8 mouse cellular contexts compared by ENCODE assay signal in genomic region chr5:125461868-125462445, GRCm38 (mm10). TPM values are rescaled to one million over a fixed set of nuclear protein-coding genes. Genes with fewer than 3 reads are reported as not detected.
DNase-seq lines count a peak whose midpoint lies in the region; ATAC-seq and TF ChIP-seq lines count a peak whose summit lies in the region.

No protein-coding gene starts in this region.

- whole genome bisulfite sequencing in heart, embryonic 10.5 days: 42% methylated on average over 10 of the region's 10 CpGs
- WGBS in neural tube, embryonic 15.5 days: 60% methylated on average over 10 of the region's 10 CpGs

- peak; percentile 55 for TF ChIP-seq CTCF in ES-Bruce4 (IDR thresholded peaks at IDR 0.05; ENCODE audit: low read depth, low read length)

- no peaks in the 10 kb centered on the region for H3K27me3 ChIP-seq in heart, embryonic 10.5 days (ENCODE audit: insufficient read depth, poor library complexity, severe bottlenecking)
- no peaks in the 10 kb centered on the region for H3K27me3 ChIP-seq in ES-Bruce4 (ENCODE audit: control insufficient read depth, insufficient read depth, low read length, poor library complexity, severe bottlenecking)
- no peaks in the 10 kb centered on the region for H3K27me3 ChIP-seq in megakaryocyte, embryonic 14.5 days (replicated peaks)
- H3K27me3 ChIP-seq in neural tube, embryonic 15.5 days (replicated peaks): no peaks in the 10 kb centered on the region

- H3K27ac ChIP-seq in heart, embryonic 10.5 days: no peak overlapping the region
- no peak overlapping the region for H3K27ac ChIP-seq in ES-Bruce4 (ENCODE audit: insufficient read depth, low read length)
- H3K27ac ChIP-seq in neural tube, embryonic 15.5 days (replicated peaks): no peak overlapping the region

- no peaks in the 10 kb centered on the region; the same call in 1 of the 2 replicates for H3K36me3 ChIP-seq in heart, embryonic 10.5 days
- H3K36me3 ChIP-seq in ES-Bruce4 (ENCODE audit: control insufficient read depth, insufficient read depth, low read length, poor library complexity, severe bottlenecking): no peaks in the 10 kb centered on the region
- peaks cover 14% of the 10 kb centered on the region for H3K36me3 ChIP-seq in megakaryocyte, embryonic 14.5 days (replicated peaks; ENCODE audit: low read length)
- no peaks in the 10 kb centered on the region for H3K36me3 ChIP-seq in neural tube, embryonic 15.5 days

- no peaks in the 10 kb centered on the region for H3K9me3 ChIP-seq in heart, embryonic 10.5 days
- H3K9me3 ChIP-seq in ES-Bruce4 (replicated peaks; ENCODE audit: control insufficient read depth, insufficient read depth, low read length, poor library complexity, severe bottlenecking): no peaks in the 10 kb centered on the region
- no peaks in the 10 kb centered on the region for H3K9me3 ChIP-seq in megakaryocyte, embryonic 14.5 days
- H3K9me3 ChIP-seq in neural tube, embryonic 15.5 days (replicated peaks): no peaks in the 10 kb centered on the region

- peak; percentile 57 to 67 for DNase-seq in heart, adult 18-20 months
- DNase-seq in heart, embryonic 10.5 days (ENCODE audit: low spot score): no peak
- DNase-seq in kidney, postnatal 10 days: peak; percentile 73
- peak; percentile 68 for DNase-seq in thymus, postnatal 0 days (ENCODE audit: low spot score)

- H3K4me3 ChIP-seq in heart, embryonic 10.5 days: no peak overlapping the region
- H3K4me3 ChIP-seq in ES-Bruce4 (ENCODE audit: low read depth, low read length): no peak overlapping the region
- H3K4me3 ChIP-seq in megakaryocyte, embryonic 14.5 days (replicated peaks): peak overlapping the region; percentile 84
- no peak overlapping the region for H3K4me3 ChIP-seq in neural tube, embryonic 15.5 days (replicated peaks)

- TF ChIP-seq POLR2A in ES-Bruce4 (IDR thresholded peaks at IDR 0.05; ENCODE audit: insufficient read depth, low read length): no peak

- peaks cover 11% of the 10 kb centered on the region for H3K4me1 ChIP-seq in heart, embryonic 10.5 days
- peaks cover 3% of the 10 kb centered on the region for H3K4me1 ChIP-seq in ES-Bruce4 (ENCODE audit: control insufficient read depth, insufficient read depth, low read length)
- H3K4me1 ChIP-seq in megakaryocyte, embryonic 14.5 days: peaks cover 62% of the 10 kb centered on the region
- H3K4me1 ChIP-seq in neural tube, embryonic 15.5 days: peaks cover 10% of the 10 kb centered on the region

- TF ChIP-seq EP300 in ES-Bruce4 (IDR thresholded peaks at IDR 0.05; ENCODE audit: insufficient read depth, low read depth, low read length): no peak

- peak; percentile 76 for ATAC-seq in common myeloid progenitor, adult 5-6 weeks (replicated peaks; ENCODE audit: low read depth, poor library complexity, severe bottlenecking)
- no peak for ATAC-seq in neural tube, embryonic 15.5 days (ENCODE audit: low FRiP score)

- H3K4me2 ChIP-seq in neural tube, embryonic 15.5 days: no peak overlapping the region

- H3K9ac ChIP-seq in ES-Bruce4 (ENCODE audit: low read depth, poor library complexity, severe bottlenecking): no peak overlapping the region
- H3K9ac ChIP-seq in neural tube, embryonic 15.5 days (replicated peaks): no peak overlapping the region

RNA-seq across cellular contexts. Expression of gene Aacs, which starts 13.7 kb away (rescaled TPM):
- 1 to 10 TPM; 4.9 to 9.9 TPM for total RNA-seq in heart, adult 18-20 months (2021)
- polyA plus RNA-seq in heart, embryonic 10.5 days (2016; fragmentation: Nextera tagmentation; extraction: Ambion mirVana): 24.2 and 30.1 TPM in 2 replicates
- 23.2 and 26.3 TPM in 2 replicates for polyA plus RNA-seq in ES-Bruce4 (2011; ENCODE audit: insufficient read depth, insufficient read length, low read depth, missing spikeins)
- total RNA-seq in common myeloid progenitor, adult 5-6 weeks (2017): 8.1 and 10.8 TPM in 2 replicates
- polyA plus RNA-seq in megakaryocyte, embryonic 14.5 days (2012; ENCODE audit: insufficient read depth, low replicate concordance): 55.1 and 59.7 TPM in 2 replicates
- polyA plus RNA-seq in thymus, postnatal 0 days (2015; fragmentation: Nextera tagmentation; extraction: Ambion mirVana): 31.3 and 32.7 TPM in 2 replicates
- polyA plus RNA-seq in neural tube, embryonic 15.5 days (2015; fragmentation: Nextera tagmentation; extraction: Ambion mirVana): 92.1 and 103 TPM in 2 replicates

RNA-seq across cellular contexts. Expression of gene Bri3bp, which starts 20.6 kb away (rescaled TPM):
- 10 to 100 TPM; 50.9 to 54.5 TPM for total RNA-seq in heart, adult 18-20 months (2021)
- 45.6 and 52.9 TPM in 2 replicates for polyA plus RNA-seq in heart, embryonic 10.5 days (2016; fragmentation: Nextera tagmentation; extraction: Ambion mirVana)
- 43.8 and 45.8 TPM in 2 replicates for polyA plus RNA-seq in ES-Bruce4 (2011; ENCODE audit: insufficient read depth, insufficient read length, low read depth, missing spikeins)
- total RNA-seq in common myeloid progenitor, adult 5-6 weeks (2017): 32.7 and 32.8 TPM in 2 replicates
- polyA plus RNA-seq in megakaryocyte, embryonic 14.5 days (2012; ENCODE audit: insufficient read depth, low replicate concordance): 36.3 and 36.5 TPM in 2 replicates
- polyA plus RNA-seq in thymus, postnatal 0 days (2015; fragmentation: Nextera tagmentation; extraction: Ambion mirVana): 37.3 and 42.5 TPM in 2 replicates
- polyA plus RNA-seq in neural tube, embryonic 15.5 days (2015; fragmentation: Nextera tagmentation; extraction: Ambion mirVana): 37.3 and 40.6 TPM in 2 replicates

RNA-seq across cellular contexts. Expression of gene Dhx37, which starts 28.0 kb away (rescaled TPM):
- total RNA-seq in heart, adult 18-20 months (2021): 10 to 100 TPM; 13.4 to 14.1 TPM
- 15.9 and 18.7 TPM in 2 replicates for polyA plus RNA-seq in heart, embryonic 10.5 days (2016; fragmentation: Nextera tagmentation; extraction: Ambion mirVana)
- polyA plus RNA-seq in ES-Bruce4 (2011; ENCODE audit: insufficient read depth, insufficient read length, low read depth, missing spikeins): 35.2 and 42.3 TPM in 2 replicates
- 19.8 and 72.8 TPM in 2 replicates for total RNA-seq in common myeloid progenitor, adult 5-6 weeks (2017)
- 14.4 and 23.5 TPM in 2 replicates for polyA plus RNA-seq in megakaryocyte, embryonic 14.5 days (2012; ENCODE audit: insufficient read depth, low replicate concordance)
- polyA plus RNA-seq in thymus, postnatal 0 days (2015; fragmentation: Nextera tagmentation; extraction: Ambion mirVana): 8.1 and 8.2 TPM in 2 replicates
- 9.9 and 10.9 TPM in 2 replicates for polyA plus RNA-seq in neural tube, embryonic 15.5 days (2015; fragmentation: Nextera tagmentation; extraction: Ambion mirVana)
